Mouse (Mus musculus): ENCODE measurements at regions not wholly inside any gene's neighbourhood (a gene's known extent, or its start where the extent isn't known, plus 50 kb on each side); places are given as distances from the start of the nearest gene placed in this dataset.

GRCm38 (mm10) chr14:60529022-60529421 lies 104.8 kb upstream of the Spata13 start:
- TF ChIP-seq TAL1 (IDR thresholded peaks at IDR 0.05; ENCODE audit: low read length) (no peak), TCF12 (IDR thresholded peaks at IDR 0.05; ENCODE audit: low read depth, low read length) (no peak), NELFE (IDR thresholded peaks at IDR 0.05; ENCODE audit: low read depth, low read length) (no peak), POLR2AphosphoS5 (IDR thresholded peaks at IDR 0.05; ENCODE audit: borderline replicate concordance, low read depth, low read length) (no peak), JUND (IDR thresholded peaks at IDR 0.05; ENCODE audit: low read depth, low read length) (no peak), POLR2AphosphoS2 (IDR thresholded peaks at IDR 0.05; ENCODE audit: low read length) (no peak), MYB (IDR thresholded peaks at IDR 0.05; ENCODE audit: low read depth, low read length) (no peak), ZKSCAN1 (IDR thresholded peaks at IDR 0.05; ENCODE audit: low read depth, low read length) (no peak), UBTF (IDR thresholded peaks at IDR 0.05; ENCODE audit: borderline replicate concordance, insufficient read depth, low read depth, low read length) (no peak), GATA1 (IDR thresholded peaks at IDR 0.05; ENCODE audit: low read depth, low read length) (no peak), MAZ (IDR thresholded peaks at IDR 0.05; ENCODE audit: low read depth, low read length) (no peak), SIN3A (IDR thresholded peaks at IDR 0.05; ENCODE audit: low read length) (no peak), MAFK (IDR thresholded peaks at IDR 0.05; ENCODE audit: borderline replicate concordance, low read depth, low read length) (no peak), NRF1 (IDR thresholded peaks at IDR 0.05; ENCODE audit: insufficient read depth, low read depth, low read length, poor library complexity, severe bottlenecking) (no peak), POLR2A (IDR thresholded peaks at IDR 0.05; ENCODE audit: control insufficient read depth in 1 of 2, insufficient read depth in 1 of 2, low read depth in 1 of 2, low read length in 2 of 2, poor library complexity in 1 of 2) (no peak), RAD21 (IDR thresholded peaks at IDR 0.05; ENCODE audit: low read depth, low read length) (no peak), CTCF (IDR thresholded peaks at IDR 0.05 in 2 of 3, conservative IDR thresholded peaks at IDR 0.05 in 1 of 3; ENCODE audit: control insufficient read depth in 1 of 3, insufficient read depth in 1 of 3, low read depth in 2 of 3, low read length in 3 of 3, poor library complexity in 1 of 3, severe bottlenecking in 1 of 3) (no peak), ELF1 (IDR thresholded peaks at IDR 0.05; ENCODE audit: low read depth, low read length) (no peak), BHLHE40 (IDR thresholded peaks at IDR 0.05; ENCODE audit: borderline replicate concordance, low read depth, low read length) (no peak), KAT2A (conservative IDR thresholded peaks at IDR 0.05; ENCODE audit: low read depth, low read length) (no peak)
- peaks cover 0 to 3% of the 10 kb centered on the region in 2 experiments; a peak in 2 of 4 replicates for H3K36me3 ChIP-seq (ENCODE audit: control insufficient read depth in 1 of 2, insufficient read depth in 2 of 2, low read length in 2 of 2)
- H3K79me2 ChIP-seq (ENCODE audit: control insufficient read depth, insufficient read depth, low read length, poor library complexity): no peaks in the 10 kb centered on the region
- peak; percentile 21 for DNase-seq (ENCODE audit: low read depth, low spot score)
- H3K9ac ChIP-seq (ENCODE audit: control insufficient read depth, low read depth, low read length, poor library complexity, severe bottlenecking): no peak overlapping the region
- H3K9me3 ChIP-seq (replicated peaks; ENCODE audit: insufficient read depth, low read length): no peaks in the 10 kb centered on the region
- no peak overlapping the region for H3K27ac ChIP-seq (ENCODE audit: control insufficient read depth, low read depth, low read length)
- H3K27me3 ChIP-seq (ENCODE audit: control insufficient read depth in 1 of 2, insufficient read depth in 2 of 2, low read length in 2 of 2): no peaks in the 10 kb centered on the region
- no peak overlapping the region for H3K4me3 ChIP-seq (ENCODE audit: control insufficient read depth in 1 of 2, insufficient read depth in 1 of 2, low read depth in 2 of 2, low read length in 2 of 2)
- peaks cover 0 to 8% of the 10 kb centered on the region in 2 experiments; a peak in 3 of 4 replicates for H3K4me1 ChIP-seq (ENCODE audit: control insufficient read depth in 1 of 2, insufficient read depth in 2 of 2, low read length in 2 of 2)

- Histone ChIP-seq H3K4me3 (ENCODE audit: control insufficient read depth in 1 of 2, insufficient read depth in 1 of 2, low read depth in 2 of 2, low read length in 2 of 2) (no peak overlapping the region), H3K79me2 (ENCODE audit: control insufficient read depth, insufficient read depth, low read length, poor library complexity) (no peaks in the 10 kb centered on the region), H3K36me3 (ENCODE audit: control insufficient read depth in 1 of 2, insufficient read depth in 2 of 2, low read length in 2 of 2) (peaks cover 0 to 3% of the 10 kb centered on the region in 2 experiments; a peak in 2 of 4 replicates), H3K4me1 (ENCODE audit: control insufficient read depth in 1 of 2, insufficient read depth in 2 of 2, low read length in 2 of 2) (peaks cover 0 to 8% of the 10 kb centered on the region in 2 experiments; a peak in 3 of 4 replicates), H3K9me3 (replicated peaks; ENCODE audit: insufficient read depth, low read length) (no peaks in the 10 kb centered on the region), H3K9ac (ENCODE audit: control insufficient read depth, low read depth, low read length, poor library complexity, severe bottlenecking) (no peak overlapping the region), H3K27ac (ENCODE audit: control insufficient read depth, low read depth, low read length) (no peak overlapping the region), H3K27me3 (ENCODE audit: control insufficient read depth in 1 of 2, insufficient read depth in 2 of 2, low read length in 2 of 2) (no peaks in the 10 kb centered on the region)
- peak; percentile 5 for DNase-seq (ENCODE audit: low read depth, low spot score)
- TF ChIP-seq CHD2 (IDR thresholded peaks at IDR 0.05; ENCODE audit: low read length) (no peak), CTCF (IDR thresholded peaks at IDR 0.05 in 2 of 3, conservative IDR thresholded peaks at IDR 0.05 in 1 of 3; ENCODE audit: control insufficient read depth in 1 of 3, insufficient read depth in 1 of 3, low read depth in 2 of 3, low read length in 3 of 3, poor library complexity in 1 of 3, severe bottlenecking in 1 of 3) (0 out of 6 replicates have a peak, but pooled peaks of 1 of the 3 experiments have one; percentile 8)
Observed at GRCm38 (mm10) chr14:60529646-60530347, 104.0 kb upstream of the Spata13 start.

Measured in MEL (cell line).